Mouse (Mus musculus): Measurements from ENCODE around the gene Tbc1d2b.
A peak's percentile ranks its signal among the peaks of the same experiment; 100 is the strongest.

The Tbc1d2b gene

GRCm38 (mm10) chr9:90169965-90170364, 100.6 kb downstream of the Tbc1d2b start:
- no peak for DNase-seq (ENCODE audit: low spot score)

- DNase-seq (ENCODE audit: low spot score): no peak
These were observed 104.0 kb downstream of the Tbc1d2b start for GRCm38 (mm10) chr9:90166615-90167014.

- DNase-seq (ENCODE audit: low spot score): no peak
These were observed 105.0 kb downstream of the Tbc1d2b start for GRCm38 (mm10) chr9:90165590-90165989.

- DNase-seq (ENCODE audit: low spot score): no peak
These were observed 105.7 kb downstream of the Tbc1d2b start for GRCm38 (mm10) chr9:90164670-90165453.

- DNase-seq (ENCODE audit: low spot score): peak; percentile 29
These were observed 106.9 kb downstream of the Tbc1d2b start for GRCm38 (mm10) chr9:90163749-90164095.

GRCm38 (mm10) chr9:90162926-90163748, 107.5 kb downstream of the Tbc1d2b start, which contains the start of gene Adamts7:
TSS of gene Adamts7 (plus strand) at chr9:90163069.
- peak; percentile 36 for DNase-seq (ENCODE audit: low spot score)

GRCm38 (mm10) chr9:90162243-90162925, 108.2 kb downstream of the Tbc1d2b start:
- peak; percentile 37 for DNase-seq (ENCODE audit: low spot score)

All from ovary, postnatal 10 days (tissue).